Mouse (Mus musculus): Measurements from ENCODE around the gene Dph2. TPM values are rescaled to one million over a fixed set of nuclear protein-coding genes. Genes with fewer than 3 reads are reported as not detected.

Dph2 gene
- polyA plus RNA-seq, 1 experiment from 2014 or later, result 19.2 TPM

- H3K9me3 ChIP-seq (ENCODE audit: control insufficient read depth, low read depth, low read length), result no peaks in the 10 kb centered on the region
- ATAC-seq (ENCODE audit: insufficient number of reproducible peaks, insufficient read depth, low FRiP score, low read depth), result no peak
- no peak overlapping the region for H3K27ac ChIP-seq (ENCODE audit: low read length)
- 58% methylated on average over 5 of the region's 6 CpGs for WGBS
- no peaks in the 10 kb centered on the region for H3K36me3 ChIP-seq (ENCODE audit: control insufficient read depth, insufficient read depth, low read length)
- no peak overlapping the region for H3K9ac ChIP-seq (replicated peaks; ENCODE audit: low read depth, low read length)
- no peak overlapping the region for H3K4me3 ChIP-seq (ENCODE audit: low read depth, low read length)
- 0 out of 2 replicates have a peak, but pooled peaks cover 10% of the 10 kb centered on the region for H3K27me3 ChIP-seq (ENCODE audit: control insufficient read depth, insufficient read depth, low read length)
- peaks cover 23% of the 10 kb centered on the region for H3K4me1 ChIP-seq (ENCODE audit: control insufficient read depth, insufficient read depth, low read length)
- no peak overlapping the region for H3K4me2 ChIP-seq (replicated peaks; ENCODE audit: low read depth, low read length)
These were observed 33.1 kb upstream of the Dph2 start for GRCm38 (mm10) chr4:117924916-117925315.

GRCm38 (mm10) chr4:117923450-117923849, 31.6 kb upstream of the Dph2 start:
- Histone ChIP-seq H3K36me3 (ENCODE audit: control insufficient read depth, insufficient read depth, low read length) (no peaks in the 10 kb centered on the region), H3K27me3 (ENCODE audit: control insufficient read depth, insufficient read depth, low read length) (0 out of 2 replicates have a peak, but pooled peaks cover 10% of the 10 kb centered on the region), H3K27ac (ENCODE audit: low read length) (no peak overlapping the region), H3K4me3 (ENCODE audit: low read depth, low read length) (no peak overlapping the region), H3K9me3 (ENCODE audit: control insufficient read depth, low read depth, low read length) (no peaks in the 10 kb centered on the region), H3K4me1 (ENCODE audit: control insufficient read depth, insufficient read depth, low read length) (peaks cover 12% of the 10 kb centered on the region; the same call in 1 of the 2 replicates), H3K4me2 (replicated peaks; ENCODE audit: low read depth, low read length) (no peak overlapping the region), H3K9ac (replicated peaks; ENCODE audit: low read depth, low read length) (no peak overlapping the region)
- WGBS, result 39% methylated on average over 2 of the region's 2 CpGs
- no peak for ATAC-seq (ENCODE audit: insufficient number of reproducible peaks, insufficient read depth, low FRiP score, low read depth)

- no peak for ATAC-seq (ENCODE audit: insufficient number of reproducible peaks, insufficient read depth, low FRiP score, low read depth)
- Histone ChIP-seq H3K4me2 (replicated peaks; ENCODE audit: low read depth, low read length) (no peak overlapping the region), H3K9ac (replicated peaks; ENCODE audit: low read depth, low read length) (no peak overlapping the region), H3K27ac (ENCODE audit: low read length) (no peak overlapping the region), H3K4me3 (ENCODE audit: low read depth, low read length) (no peak overlapping the region), H3K4me1 (ENCODE audit: control insufficient read depth, insufficient read depth, low read length) (no peaks in the 10 kb centered on the region), H3K36me3 (ENCODE audit: control insufficient read depth, insufficient read depth, low read length) (no peaks in the 10 kb centered on the region), H3K27me3 (ENCODE audit: control insufficient read depth, insufficient read depth, low read length) (0 out of 2 replicates have a peak, but pooled peaks cover 3% of the 10 kb centered on the region), H3K9me3 (ENCODE audit: control insufficient read depth, low read depth, low read length) (no peaks in the 10 kb centered on the region)
- 92% methylated on average over 2 of the region's 2 CpGs for WGBS
These were observed 29.5 kb upstream of the Dph2 start for GRCm38 (mm10) chr4:117921358-117921757.

GRCm38 (mm10) chr4:117918762-117919161, 26.9 kb upstream of the Dph2 start:
- no peaks in the 10 kb centered on the region for H3K9me3 ChIP-seq (ENCODE audit: control insufficient read depth, low read depth, low read length)
- H3K4me1 ChIP-seq (ENCODE audit: control insufficient read depth, insufficient read depth, low read length), result peaks cover 6% of the 10 kb centered on the region; the same call in 1 of the 2 replicates
- no peak overlapping the region for H3K4me2 ChIP-seq (replicated peaks; ENCODE audit: low read depth, low read length)
- H3K27ac ChIP-seq (ENCODE audit: low read length), result peak overlapping the region; percentile 66; the same call in 1 of the 2 replicates
- H3K9ac ChIP-seq (replicated peaks; ENCODE audit: low read depth, low read length), result no peak overlapping the region
- H3K4me3 ChIP-seq (ENCODE audit: low read depth, low read length), result no peak overlapping the region
- H3K27me3 ChIP-seq (ENCODE audit: control insufficient read depth, insufficient read depth, low read length), result no peaks in the 10 kb centered on the region
- no peaks in the 10 kb centered on the region for H3K36me3 ChIP-seq (ENCODE audit: control insufficient read depth, insufficient read depth, low read length)
- ATAC-seq (ENCODE audit: insufficient number of reproducible peaks, insufficient read depth, low FRiP score, low read depth), result no peak
- 68% methylated on average over 5 of the region's 5 CpGs for WGBS

GRCm38 (mm10) chr4:117918261-117918660, 26.4 kb upstream of the Dph2 start:
- H3K27ac ChIP-seq (ENCODE audit: low read length), result peak overlapping the region; percentile 66; the same call in 1 of the 2 replicates

GRCm38 (mm10) chr4:117917847-117918246, 26.0 kb upstream of the Dph2 start:
- Histone ChIP-seq H3K9ac (replicated peaks; ENCODE audit: low read depth, low read length) (no peak overlapping the region), H3K9me3 (ENCODE audit: control insufficient read depth, low read depth, low read length) (no peaks in the 10 kb centered on the region), H3K4me3 (ENCODE audit: low read depth, low read length) (no peak overlapping the region), H3K4me1 (ENCODE audit: control insufficient read depth, insufficient read depth, low read length) (peaks cover 15% of the 10 kb centered on the region), H3K36me3 (ENCODE audit: control insufficient read depth, insufficient read depth, low read length) (no peaks in the 10 kb centered on the region), H3K27ac (ENCODE audit: low read length) (peak overlapping the region; percentile 66; the same call in 1 of the 2 replicates), H3K4me2 (replicated peaks; ENCODE audit: low read depth, low read length) (no peak overlapping the region), H3K27me3 (ENCODE audit: control insufficient read depth, insufficient read depth, low read length) (no peaks in the 10 kb centered on the region)
- ATAC-seq (ENCODE audit: insufficient number of reproducible peaks, insufficient read depth, low FRiP score, low read depth), result no peak
- 87% methylated on average over 4 of the region's 4 CpGs for WGBS

More at GRCm38 (mm10) chr4:117918261-117918660, 26.4 kb upstream of the Dph2 start:
- H3K4me2 ChIP-seq (replicated peaks; ENCODE audit: low read depth, low read length), result no peak overlapping the region
- H3K9me3 ChIP-seq (ENCODE audit: control insufficient read depth, low read depth, low read length), result no peaks in the 10 kb centered on the region
- peaks cover 11% of the 10 kb centered on the region for H3K4me1 ChIP-seq (ENCODE audit: control insufficient read depth, insufficient read depth, low read length)
- ATAC-seq (ENCODE audit: insufficient number of reproducible peaks, insufficient read depth, low FRiP score, low read depth), result no peak; the same call in 1 of the 2 replicates
- WGBS, result 41% methylated on average over 3 of the region's 3 CpGs
- H3K27me3 ChIP-seq (ENCODE audit: control insufficient read depth, insufficient read depth, low read length), result no peaks in the 10 kb centered on the region
- H3K9ac ChIP-seq (replicated peaks; ENCODE audit: low read depth, low read length), result no peak overlapping the region
- H3K36me3 ChIP-seq (ENCODE audit: control insufficient read depth, insufficient read depth, low read length), result no peaks in the 10 kb centered on the region
- H3K4me3 ChIP-seq (ENCODE audit: low read depth, low read length), result no peak overlapping the region

- Histone ChIP-seq H3K4me3 (ENCODE audit: low read depth, low read length) (no peak overlapping the region), H3K4me1 (ENCODE audit: control insufficient read depth, insufficient read depth, low read length) (peaks cover 15% of the 10 kb centered on the region)
These were observed 25.6 kb upstream of the Dph2 start for GRCm38 (mm10) chr4:117917402-117917801.

GRCm38 (mm10) chr4:117916386-117916785, 24.6 kb upstream of the Dph2 start:
- no peak for ATAC-seq (ENCODE audit: insufficient number of reproducible peaks, insufficient read depth, low FRiP score, low read depth)
- Histone ChIP-seq H3K4me3 (ENCODE audit: low read depth, low read length) (no peak overlapping the region), H3K36me3 (ENCODE audit: control insufficient read depth, insufficient read depth, low read length) (peaks cover 10% of the 10 kb centered on the region; the same call in 1 of the 2 replicates), H3K4me2 (replicated peaks; ENCODE audit: low read depth, low read length) (peak overlapping the region; percentile 96), H3K27me3 (ENCODE audit: control insufficient read depth, insufficient read depth, low read length) (no peaks in the 10 kb centered on the region), H3K4me1 (ENCODE audit: control insufficient read depth, insufficient read depth, low read length) (peaks cover 15% of the 10 kb centered on the region), H3K9me3 (ENCODE audit: control insufficient read depth, low read depth, low read length) (no peaks in the 10 kb centered on the region), H3K27ac (ENCODE audit: low read length) (no peak overlapping the region), H3K9ac (replicated peaks; ENCODE audit: low read depth, low read length) (no peak overlapping the region)
- 56% methylated on average over 5 of the region's 5 CpGs for WGBS

More at GRCm38 (mm10) chr4:117917402-117917801, 25.6 kb upstream of the Dph2 start:
- Histone ChIP-seq H3K9ac (replicated peaks; ENCODE audit: low read depth, low read length) (no peak overlapping the region), H3K4me2 (replicated peaks; ENCODE audit: low read depth, low read length) (no peak overlapping the region), H3K27me3 (ENCODE audit: control insufficient read depth, insufficient read depth, low read length) (no peaks in the 10 kb centered on the region), H3K27ac (ENCODE audit: low read length) (no peak overlapping the region), H3K9me3 (ENCODE audit: control insufficient read depth, low read depth, low read length) (no peaks in the 10 kb centered on the region), H3K36me3 (ENCODE audit: control insufficient read depth, insufficient read depth, low read length) (no peaks in the 10 kb centered on the region)
- no peak for ATAC-seq (ENCODE audit: insufficient number of reproducible peaks, insufficient read depth, low FRiP score, low read depth)
- WGBS, result 91% methylated on average over 4 of the region's 4 CpGs
